Mouse (Mus musculus) stomach, postnatal 0 days (tissue): Measurements from ENCODE around the gene Egln3.

Experiments used
- CTCF ChIP-seq: IDR thresholded peaks from 2 replicates; pipeline ENCODE4 v1.5.1; 2016; ENCODE audit warnings: antibody characterized with exemption, low read depth, mild to moderate bottlenecking, moderate library complexity
- EP300 ChIP-seq: optimal IDR thresholded peaks from 2 replicates; pipeline ENCODE3; 2016; ENCODE audit warnings: antibody characterized with exemption

- TF ChIP-seq CTCF (no peak), EP300 (no peak)
Observed at GRCm38 (mm10) chr12:54200856-54201255, 2.8 kb downstream of the Egln3 start.
